Mouse (Mus musculus): ENCODE measurements at regions not wholly inside any gene's neighbourhood (a gene's known extent, or its start where the extent isn't known, plus 50 kb on each side); places are given as distances from the start of the nearest gene placed in this dataset.

- Histone ChIP-seq H3K27me3 (ENCODE audit: control insufficient read depth, insufficient read depth, low read length) (no peaks in the 10 kb centered on the region), H3K4me2 (ENCODE audit: low read depth, low read length) (no peak overlapping the region), H3K27ac (ENCODE audit: low read depth, low read length) (no peak overlapping the region), H3K4me1 (ENCODE audit: control insufficient read depth, insufficient read depth, low read length) (no peaks in the 10 kb centered on the region), H3K9me3 (ENCODE audit: control insufficient read depth, low read length) (no peaks in the 10 kb centered on the region), H3K9ac (replicated peaks; ENCODE audit: low read depth, low read length) (no peak overlapping the region), H3K4me3 (ENCODE audit: low read depth, low read length) (no peak overlapping the region), H3K36me3 (ENCODE audit: control insufficient read depth, insufficient read depth, low read length) (no peaks in the 10 kb centered on the region)
- no peak for ATAC-seq (ENCODE audit: low read depth)
- WGBS, result 82% methylated on average over 4 of the region's 4 CpGs
These were observed 268.7 kb downstream of the Cd47 start for GRCm38 (mm10) chr16:50069033-50069432.

- Histone ChIP-seq H3K27me3 (ENCODE audit: control insufficient read depth, insufficient read depth, low read length) (no peaks in the 10 kb centered on the region), H3K4me3 (ENCODE audit: low read depth, low read length) (no peak overlapping the region), H3K4me1 (ENCODE audit: control insufficient read depth, insufficient read depth, low read length) (no peaks in the 10 kb centered on the region), H3K9ac (replicated peaks; ENCODE audit: low read depth, low read length) (no peak overlapping the region), H3K36me3 (ENCODE audit: control insufficient read depth, insufficient read depth, low read length) (no peaks in the 10 kb centered on the region), H3K9me3 (ENCODE audit: control insufficient read depth, low read length) (no peaks in the 10 kb centered on the region), H3K27ac (ENCODE audit: low read depth, low read length) (no peak overlapping the region), H3K4me2 (ENCODE audit: low read depth, low read length) (no peak overlapping the region)
- WGBS, result 79% methylated on average over 4 of the region's 4 CpGs
- ATAC-seq (ENCODE audit: low read depth), result no peak
These were observed 270.4 kb downstream of the Cd47 start for GRCm38 (mm10) chr16:50070728-50071127.

GRCm38 (mm10) chr16:50072853-50073360 is 272.6 kb downstream of the Cd47 start:
- no peaks in the 10 kb centered on the region for H3K4me1 ChIP-seq (ENCODE audit: control insufficient read depth, insufficient read depth, low read length)
- peak overlapping the region; percentile 36 for H3K4me2 ChIP-seq (ENCODE audit: low read depth, low read length)
- H3K36me3 ChIP-seq (ENCODE audit: control insufficient read depth, insufficient read depth, low read length), result no peaks in the 10 kb centered on the region
- no peaks in the 10 kb centered on the region for H3K27me3 ChIP-seq (ENCODE audit: control insufficient read depth, insufficient read depth, low read length)
- H3K27ac ChIP-seq (ENCODE audit: low read depth, low read length), result no peak overlapping the region
- H3K4me3 ChIP-seq (ENCODE audit: low read depth, low read length), result no peak overlapping the region
- 30% methylated on average over 14 of the region's 14 CpGs for WGBS
- ATAC-seq (ENCODE audit: low read depth), result peak; percentile 32; the same call in 1 of the 2 replicates
- no peaks in the 10 kb centered on the region for H3K9me3 ChIP-seq (ENCODE audit: control insufficient read depth, low read length)
- H3K9ac ChIP-seq (replicated peaks; ENCODE audit: low read depth, low read length), result no peak overlapping the region

GRCm38 (mm10) chr16:50073979-50074378 is 273.6 kb downstream of the Cd47 start:
- ATAC-seq (ENCODE audit: low read depth), result peak; percentile 25; the same call in 1 of the 2 replicates
- 78% methylated on average over 4 of the region's 4 CpGs for WGBS

GRCm38 (mm10) chr16:50075641-50076040 is 275.3 kb downstream of the Cd47 start:
- no peak for ATAC-seq (ENCODE audit: low read depth)
- Histone ChIP-seq H3K4me1 (ENCODE audit: control insufficient read depth, insufficient read depth, low read length) (no peaks in the 10 kb centered on the region), H3K27ac (ENCODE audit: low read depth, low read length) (no peak overlapping the region), H3K4me3 (ENCODE audit: low read depth, low read length) (no peak overlapping the region), H3K36me3 (ENCODE audit: control insufficient read depth, insufficient read depth, low read length) (no peaks in the 10 kb centered on the region), H3K4me2 (ENCODE audit: low read depth, low read length) (no peak overlapping the region), H3K9ac (replicated peaks; ENCODE audit: low read depth, low read length) (no peak overlapping the region), H3K27me3 (ENCODE audit: control insufficient read depth, insufficient read depth, low read length) (no peaks in the 10 kb centered on the region), H3K9me3 (ENCODE audit: control insufficient read depth, low read length) (no peaks in the 10 kb centered on the region)
- 77% methylated on average over 4 of the region's 4 CpGs for WGBS

More at GRCm38 (mm10) chr16:50073979-50074378, 273.6 kb downstream of the Cd47 start:
- no peaks in the 10 kb centered on the region for H3K9me3 ChIP-seq (ENCODE audit: control insufficient read depth, low read length)
- H3K36me3 ChIP-seq (ENCODE audit: control insufficient read depth, insufficient read depth, low read length), result no peaks in the 10 kb centered on the region
- H3K4me2 ChIP-seq (ENCODE audit: low read depth, low read length), result no peak overlapping the region
- no peak overlapping the region for H3K27ac ChIP-seq (ENCODE audit: low read depth, low read length)
- no peaks in the 10 kb centered on the region for H3K4me1 ChIP-seq (ENCODE audit: control insufficient read depth, insufficient read depth, low read length)
- H3K27me3 ChIP-seq (ENCODE audit: control insufficient read depth, insufficient read depth, low read length), result no peaks in the 10 kb centered on the region
- no peak overlapping the region for H3K4me3 ChIP-seq (ENCODE audit: low read depth, low read length)
- H3K9ac ChIP-seq (replicated peaks; ENCODE audit: low read depth, low read length), result no peak overlapping the region

GRCm38 (mm10) chr16:50081511-50081910 is 281.2 kb downstream of the Cd47 start:
- no peaks in the 10 kb centered on the region for H3K4me1 ChIP-seq (ENCODE audit: control insufficient read depth, insufficient read depth, low read length)
- no peak overlapping the region for H3K27ac ChIP-seq (ENCODE audit: low read depth, low read length)
- no peaks in the 10 kb centered on the region for H3K27me3 ChIP-seq (ENCODE audit: control insufficient read depth, insufficient read depth, low read length)
- H3K4me2 ChIP-seq (ENCODE audit: low read depth, low read length), result no peak overlapping the region
- no peak overlapping the region for H3K9ac ChIP-seq (replicated peaks; ENCODE audit: low read depth, low read length)
- H3K9me3 ChIP-seq (ENCODE audit: control insufficient read depth, low read length), result no peaks in the 10 kb centered on the region
- 79% methylated on average over 1 of the region's 1 CpGs for WGBS
- H3K36me3 ChIP-seq (ENCODE audit: control insufficient read depth, insufficient read depth, low read length), result no peaks in the 10 kb centered on the region
- H3K4me3 ChIP-seq (ENCODE audit: low read depth, low read length), result no peak overlapping the region
- no peak for ATAC-seq (ENCODE audit: low read depth)

- ATAC-seq (ENCODE audit: low read depth), result no peak
- H3K4me2 ChIP-seq (ENCODE audit: low read depth, low read length), result no peak overlapping the region
- no peaks in the 10 kb centered on the region for H3K9me3 ChIP-seq (ENCODE audit: control insufficient read depth, low read length)
- 95% methylated on average over 1 of the region's 1 CpGs for WGBS
- H3K36me3 ChIP-seq (ENCODE audit: control insufficient read depth, insufficient read depth, low read length), result no peaks in the 10 kb centered on the region
- no peak overlapping the region for H3K9ac ChIP-seq (replicated peaks; ENCODE audit: low read depth, low read length)
- no peaks in the 10 kb centered on the region for H3K4me1 ChIP-seq (ENCODE audit: control insufficient read depth, insufficient read depth, low read length)
- H3K27me3 ChIP-seq (ENCODE audit: control insufficient read depth, insufficient read depth, low read length), result no peaks in the 10 kb centered on the region
- no peak overlapping the region for H3K4me3 ChIP-seq (ENCODE audit: low read depth, low read length)
- no peak overlapping the region for H3K27ac ChIP-seq (ENCODE audit: low read depth, low read length)
These were observed 292.0 kb downstream of the Cd47 start for GRCm38 (mm10) chr16:50092318-50092717.

- WGBS, result 87% methylated on average over 3 of the region's 3 CpGs
These were observed 292.4 kb downstream of the Cd47 start for GRCm38 (mm10) chr16:50092780-50093179.

GRCm38 (mm10) chr16:50095858-50096551 is 295.7 kb downstream of the Cd47 start:
- H3K4me2 ChIP-seq (ENCODE audit: low read depth, low read length), result no peak overlapping the region
- no peaks in the 10 kb centered on the region for H3K36me3 ChIP-seq (ENCODE audit: control insufficient read depth, insufficient read depth, low read length)
- H3K27ac ChIP-seq (ENCODE audit: low read depth, low read length), result no peak overlapping the region
- no peak for ATAC-seq (ENCODE audit: low read depth)
- H3K4me3 ChIP-seq (ENCODE audit: low read depth, low read length), result no peak overlapping the region
- no peaks in the 10 kb centered on the region for H3K4me1 ChIP-seq (ENCODE audit: control insufficient read depth, insufficient read depth, low read length)
- no peaks in the 10 kb centered on the region for H3K9me3 ChIP-seq (ENCODE audit: control insufficient read depth, low read length)
- no peak overlapping the region for H3K9ac ChIP-seq (replicated peaks; ENCODE audit: low read depth, low read length)
- H3K27me3 ChIP-seq (ENCODE audit: control insufficient read depth, insufficient read depth, low read length), result no peaks in the 10 kb centered on the region
- WGBS, result 78% methylated on average over 6 of the region's 6 CpGs

More at GRCm38 (mm10) chr16:50092780-50093179, 292.4 kb downstream of the Cd47 start:
- H3K4me1 ChIP-seq (ENCODE audit: control insufficient read depth, insufficient read depth, low read length), result no peaks in the 10 kb centered on the region
- no peaks in the 10 kb centered on the region for H3K27me3 ChIP-seq (ENCODE audit: control insufficient read depth, insufficient read depth, low read length)
- H3K4me3 ChIP-seq (ENCODE audit: low read depth, low read length), result no peak overlapping the region
- no peaks in the 10 kb centered on the region for H3K36me3 ChIP-seq (ENCODE audit: control insufficient read depth, insufficient read depth, low read length)
- no peak overlapping the region for H3K27ac ChIP-seq (ENCODE audit: low read depth, low read length)
- H3K9me3 ChIP-seq (ENCODE audit: control insufficient read depth, low read length), result no peaks in the 10 kb centered on the region
- no peak overlapping the region for H3K4me2 ChIP-seq (ENCODE audit: low read depth, low read length)
- no peak for ATAC-seq (ENCODE audit: low read depth)
- H3K9ac ChIP-seq (replicated peaks; ENCODE audit: low read depth, low read length), result no peak overlapping the region

All from neural tube, embryonic 14.5 days (tissue).